Mouse (Mus musculus) myocyte (in vitro differentiated cells): ENCODE measurements around the gene Scpep1.

Experiments
- CEBPB ChIP-seq: IDR thresholded peaks from 2 replicates; pipeline ENCODE4 v1.6.1; 2011; ENCODE audit warnings: mild to moderate bottlenecking, moderate library complexity; ENCODE audit not compliant: poor library complexity, insufficient read depth, severe bottlenecking
- E2F4 ChIP-seq: IDR thresholded peaks from one replicate; pipeline ENCODE4 v1.6.1; 2011; ENCODE audit warnings: mild to moderate bottlenecking, control low read depth, moderate library complexity; ENCODE audit not compliant: insufficient read depth
- MAX ChIP-seq: IDR thresholded peaks from one replicate; pipeline ENCODE4 v1.6.1; 2011; ENCODE audit warnings: low read depth, mild to moderate bottlenecking, control low read depth
- MYOG ChIP-seq, 3 experiments: IDR thresholded peaks; one replicate each; pipeline ENCODE4 v1.6.1; 2011; ENCODE audit warnings: control low read depth in 2 of 3, low read depth in 2 of 3, mild to moderate bottlenecking in 2 of 3; ENCODE audit not compliant: insufficient read length in 2 of 3, control insufficient read depth in 1 of 3, insufficient read depth in 1 of 3
- POLR2A ChIP-seq: IDR thresholded peaks from one replicate; pipeline ENCODE4 v1.6.1; 2011; ENCODE audit warnings: low read depth, mild to moderate bottlenecking, control low read depth, moderate library complexity; ENCODE audit not compliant: insufficient read length
- POLR2AphosphoS2 ChIP-seq: IDR thresholded peaks from one replicate; pipeline ENCODE4 v1.6.1; 2011; ENCODE audit warnings: low read depth, control low read depth; ENCODE audit not compliant: insufficient read length
- REST ChIP-seq: IDR thresholded peaks from one replicate; pipeline ENCODE4 v1.6.1; 2011; ENCODE audit warnings: mild to moderate bottlenecking, control low read depth, moderate library complexity; ENCODE audit not compliant: insufficient read depth, insufficient read length
- USF1 ChIP-seq: IDR thresholded peaks from one replicate; pipeline ENCODE4 v1.6.1; 2011; ENCODE audit warnings: low read depth, mild to moderate bottlenecking, control low read depth, moderate library complexity

- TF ChIP-seq POLR2A (no peak), CEBPB (no peak), E2F4 (no peak), MYOG (IDR thresholded peaks at IDR 0.05; ENCODE audit: control insufficient read depth in 1 of 3, insufficient read depth in 1 of 3, insufficient read length in 2 of 3, low read depth in 2 of 3) (no peak), POLR2AphosphoS2 (no peak), USF1 (no peak), REST (no peak), MAX (no peak)
Observed at GRCm38 (mm10) chr11:88981337-88981736, 26.1 kb upstream of the Scpep1 start.
